Mouse (Mus musculus): ENCODE data around the gene Prr13. TPM values are rescaled to one million over a fixed set of nuclear protein-coding genes. Genes with fewer than 3 reads are reported as not detected.

The Prr13 gene
- total RNA-seq, 2 experiments from 2014 or later, result 45.0 to 49.1 TPM

DNA sequence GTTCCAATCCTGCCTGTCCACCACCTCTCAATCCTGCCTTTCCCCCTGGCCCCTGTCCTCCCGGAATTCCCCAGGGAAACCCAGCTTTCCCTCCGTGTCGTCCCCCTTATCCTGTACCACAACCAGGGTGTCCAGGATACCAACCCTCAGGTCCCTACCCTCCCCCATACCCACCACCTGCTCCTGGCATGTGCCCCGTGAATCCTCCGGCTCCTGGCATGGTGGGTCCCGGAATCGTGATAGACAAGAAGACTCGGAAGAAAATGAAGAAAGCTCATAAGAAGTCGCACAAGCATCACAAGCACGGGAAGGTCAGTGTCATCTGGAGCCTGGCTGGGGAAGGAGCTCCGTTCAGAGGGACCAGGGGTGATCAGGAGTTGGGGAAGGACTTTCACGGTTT is 1.6 kb downstream of the Prr13 start:
- DNase-seq (ENCODE audit: low spot score in 2 of 2), result no peak

DNA sequence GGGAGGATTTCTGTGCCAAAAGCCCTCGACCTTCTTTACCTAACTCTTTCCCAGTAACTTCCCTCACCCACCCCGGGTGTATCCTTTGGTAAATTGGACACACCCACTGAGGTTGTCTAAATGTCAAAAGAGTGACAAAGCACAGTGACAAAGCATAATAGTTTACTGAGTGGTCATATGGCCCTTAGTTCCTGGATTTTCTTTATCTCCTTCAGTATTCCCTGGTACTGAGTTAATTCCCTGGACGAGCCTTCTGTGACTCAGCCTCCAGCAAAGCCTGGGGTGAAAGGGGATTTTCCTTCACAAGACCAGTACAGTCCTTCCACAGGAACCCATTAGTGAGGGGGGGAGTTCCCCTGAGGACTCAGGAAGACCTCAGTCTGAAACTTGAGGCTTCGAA is 2.1 kb downstream of the Prr13 start:
- no peak for DNase-seq (ENCODE audit: low spot score in 2 of 2)

DNA sequence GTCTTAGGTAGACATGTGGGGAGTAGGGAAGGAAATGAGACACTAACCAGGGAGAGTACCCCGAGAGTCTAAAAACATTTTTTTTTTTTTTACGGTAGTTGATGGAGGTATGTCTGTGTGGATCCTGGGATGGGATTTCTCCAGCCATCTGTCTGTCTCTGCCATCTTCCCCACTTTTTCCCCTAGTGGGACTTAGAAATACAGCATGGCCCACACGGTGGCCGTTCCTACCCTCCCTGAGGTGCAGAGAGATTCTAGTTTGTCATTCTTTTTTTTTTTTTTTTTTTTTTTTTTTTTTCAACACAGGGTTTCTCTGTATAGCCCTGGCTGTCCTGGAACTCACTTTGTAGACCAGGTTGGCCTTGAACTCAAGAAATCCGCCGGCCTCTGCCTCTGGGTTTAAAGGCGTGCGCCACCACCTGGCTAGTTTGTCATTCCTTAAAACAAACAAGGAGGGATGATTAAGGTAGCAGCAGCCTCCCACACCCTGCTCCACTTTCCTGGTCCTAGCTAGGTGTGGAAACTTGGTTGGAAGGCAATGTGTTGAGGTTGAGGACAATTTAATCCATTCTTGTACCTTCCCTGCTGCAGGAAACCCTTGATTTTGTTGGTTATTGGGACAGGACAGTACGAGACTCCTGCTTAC is 2.7 kb downstream of the Prr13 start:
- no peak for DNase-seq (ENCODE audit: low spot score in 2 of 2)

DNA sequence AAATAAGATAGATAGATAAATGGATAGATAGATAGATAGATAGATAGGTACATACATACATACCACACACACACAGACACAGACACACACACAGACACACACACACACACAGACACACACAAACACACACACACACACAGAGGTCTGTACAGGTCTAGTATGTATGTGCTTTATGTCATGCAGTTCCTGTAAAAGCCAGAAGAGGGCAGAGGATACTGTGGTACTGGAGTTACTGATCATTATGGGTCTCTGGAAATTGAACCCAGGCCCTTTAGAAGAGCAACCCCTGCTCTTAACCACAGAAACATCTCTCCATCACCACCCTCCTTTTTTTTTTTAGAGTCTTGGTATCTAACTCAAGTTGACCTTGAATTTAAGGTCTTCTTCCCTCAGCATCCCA is 4.8 kb downstream of the Prr13 start:
- no peak for DNase-seq (ENCODE audit: low spot score in 2 of 2)

DNA sequence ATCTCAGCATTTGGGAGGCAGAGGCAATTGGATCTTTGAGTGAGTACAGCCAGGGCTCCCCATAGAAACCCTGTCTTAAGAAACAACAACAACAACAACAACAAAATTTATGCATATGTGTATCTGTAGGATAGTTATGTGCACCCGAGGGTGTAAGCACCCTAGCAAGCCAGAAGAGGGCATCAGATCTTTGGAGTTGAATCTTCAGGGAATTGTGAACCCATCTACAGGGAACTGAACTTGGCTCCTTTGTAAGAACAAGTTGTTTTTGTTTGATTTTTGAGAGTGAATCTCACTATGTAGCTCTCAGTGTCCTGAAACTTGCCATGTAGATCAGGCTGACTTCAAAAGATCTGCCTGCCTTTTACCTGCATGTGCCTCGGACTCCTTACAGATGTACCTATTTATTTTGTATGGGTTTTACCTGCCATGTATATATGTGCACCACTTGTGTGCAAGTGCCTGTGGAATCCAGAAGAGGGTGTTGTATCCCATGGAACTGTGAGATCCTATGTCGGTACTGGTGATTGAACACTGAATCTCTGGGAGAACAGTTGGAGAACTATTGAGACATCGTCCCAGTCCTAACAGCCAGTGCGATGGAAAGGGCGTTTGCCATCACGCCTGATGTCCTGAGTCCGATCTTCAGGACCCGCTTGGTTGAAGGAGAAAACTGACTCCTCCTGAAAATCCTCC is 10.0 kb downstream of the Prr13 start:
- no peak for DNase-seq (ENCODE audit: low spot score in 2 of 2)

DNA sequence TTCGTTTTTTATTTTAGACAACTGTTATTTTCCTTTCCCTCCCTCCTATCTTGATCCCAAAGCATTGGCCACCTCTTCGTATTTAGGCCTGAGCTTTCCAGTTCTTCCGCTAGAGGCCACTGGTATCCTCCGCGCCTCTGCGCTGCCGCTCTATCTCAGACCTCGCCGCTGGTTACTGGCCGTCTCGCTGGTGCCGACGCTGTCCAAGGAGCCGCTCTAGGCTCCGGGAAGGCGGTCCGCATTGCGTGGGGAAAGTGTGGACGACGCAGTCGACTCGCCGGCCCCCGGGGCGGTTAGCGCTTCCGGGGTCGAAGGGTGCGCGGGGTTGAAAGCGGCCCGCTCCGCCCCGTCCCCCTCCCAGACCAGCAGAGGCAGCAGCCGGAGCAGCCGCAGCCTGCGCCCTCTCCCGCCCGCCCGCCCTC is 11.4 kb downstream of the Prr13 start, which contains the start of gene Pcbp2:
Pcbp2 (plus strand) TSS at position 357 of the 422 bp plus-strand sequence.
- peak; percentile 97 to 98 for DNase-seq (ENCODE audit: low spot score in 2 of 2)

DNA sequence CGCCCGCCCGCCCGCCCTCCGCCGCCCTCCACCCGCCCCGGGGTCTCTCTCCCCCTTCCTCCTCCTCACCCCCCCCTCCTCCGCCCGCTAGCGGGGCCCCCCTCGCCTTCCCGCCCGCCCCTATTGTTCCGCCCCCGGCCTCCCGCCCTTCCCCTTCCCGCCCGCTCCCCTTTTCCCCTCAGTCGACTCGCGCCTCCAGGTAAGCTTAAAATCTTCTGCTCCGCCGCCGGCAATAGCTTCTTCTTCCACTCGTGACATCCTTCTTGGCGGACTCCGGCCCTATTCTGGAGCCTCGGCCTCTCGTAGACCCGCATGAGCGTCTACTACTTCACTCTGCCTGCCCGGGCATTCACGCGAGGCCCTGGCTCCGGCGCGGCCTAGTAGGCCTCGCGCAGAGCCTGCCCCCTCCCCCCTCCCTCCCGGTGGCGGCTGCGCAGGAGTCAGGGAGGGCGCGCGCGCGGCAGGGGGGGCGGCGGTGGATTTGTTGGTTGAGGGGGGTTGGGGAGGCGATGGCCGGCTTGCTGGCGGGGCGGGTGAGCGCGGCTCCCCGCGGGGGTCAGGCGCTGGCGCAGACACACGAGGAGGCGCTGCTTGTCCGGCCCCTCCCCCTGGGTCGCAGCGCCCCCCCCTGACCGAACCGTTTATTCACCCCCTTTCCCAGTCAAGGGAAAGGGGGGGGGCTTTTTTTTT is 11.9 kb downstream of the Prr13 start:
- DNase-seq (ENCODE audit: low spot score in 2 of 2), result peak; percentile 67 to 85

DNA sequence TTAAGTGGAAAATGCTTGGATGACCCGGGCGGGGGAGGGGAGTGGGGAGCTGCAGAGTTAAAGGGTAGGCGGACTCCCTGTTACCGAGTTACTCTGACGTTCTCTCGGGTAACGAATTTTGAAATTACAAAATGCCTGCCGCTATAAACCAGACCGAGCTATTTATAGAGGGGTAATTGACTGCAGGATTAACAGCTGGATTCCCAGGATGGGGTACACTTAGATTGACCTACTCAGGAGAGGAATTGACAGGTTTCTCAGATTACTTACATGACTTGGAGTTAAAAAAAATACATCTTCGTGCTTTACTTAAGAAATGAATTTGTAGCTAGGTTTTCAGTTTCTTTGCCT is 12.4 kb downstream of the Prr13 start:
- no peak for DNase-seq (ENCODE audit: low spot score in 2 of 2)

DNA sequence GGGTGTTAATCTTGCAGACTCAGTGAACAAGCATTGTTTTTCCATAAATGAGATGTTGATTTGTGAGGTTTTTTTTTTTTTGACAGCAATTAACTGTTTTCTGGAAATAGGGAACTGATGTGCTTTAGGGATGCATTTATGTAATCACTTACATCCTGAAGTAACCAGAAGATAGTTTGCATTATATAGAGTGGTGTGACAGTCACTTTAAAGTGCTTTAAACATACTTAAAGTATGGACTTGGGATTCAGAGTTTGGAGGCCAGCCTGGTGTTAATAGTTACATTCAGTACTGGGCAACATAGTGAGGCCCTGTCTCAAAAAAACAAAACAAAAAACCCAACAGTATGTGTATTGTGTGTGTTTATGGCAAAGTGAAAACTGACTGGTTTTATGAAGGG is 12.9 kb downstream of the Prr13 start:
- no peak for DNase-seq (ENCODE audit: low spot score in 2 of 2)

DNA sequence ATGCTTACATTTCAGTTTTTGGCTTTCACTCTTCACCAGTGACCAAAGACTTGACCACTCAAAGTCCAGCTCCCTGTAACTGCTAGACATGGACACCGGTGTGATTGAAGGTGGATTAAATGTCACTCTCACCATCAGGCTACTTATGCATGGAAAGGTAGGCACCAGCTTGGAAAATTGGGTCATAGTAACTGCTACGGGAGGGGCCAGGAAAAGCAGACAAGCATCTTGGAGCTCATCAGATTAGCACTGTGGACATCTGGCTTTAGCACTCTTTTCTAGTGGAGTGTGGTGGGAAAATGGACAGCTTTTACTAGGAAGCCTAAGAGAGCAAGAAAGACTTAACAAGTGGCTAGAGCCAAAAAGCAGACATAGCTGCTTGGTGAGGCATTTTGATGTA is 14.4 kb downstream of the Prr13 start:
- no peak for DNase-seq (ENCODE audit: low spot score in 2 of 2)

DNA sequence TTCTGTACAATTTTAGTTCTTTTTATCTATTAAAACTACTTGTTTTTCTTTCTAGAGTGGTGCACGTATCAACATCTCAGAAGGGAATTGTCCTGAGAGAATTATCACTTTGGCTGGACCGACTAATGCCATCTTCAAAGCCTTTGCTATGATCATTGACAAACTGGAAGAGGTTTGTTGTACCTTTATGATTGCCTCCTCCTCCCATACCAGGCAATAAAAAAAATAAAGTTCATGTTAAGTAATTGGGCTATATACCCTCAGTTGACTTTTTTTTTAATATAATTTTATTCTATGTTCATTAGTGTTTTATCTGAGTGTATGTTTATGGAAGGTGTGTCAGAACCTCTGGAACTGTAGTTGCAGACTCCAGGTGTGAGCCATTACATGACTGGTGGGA is 15.7 kb downstream of the Prr13 start:
- DNase-seq (ENCODE audit: low spot score in 2 of 2), result no peak

DNA sequence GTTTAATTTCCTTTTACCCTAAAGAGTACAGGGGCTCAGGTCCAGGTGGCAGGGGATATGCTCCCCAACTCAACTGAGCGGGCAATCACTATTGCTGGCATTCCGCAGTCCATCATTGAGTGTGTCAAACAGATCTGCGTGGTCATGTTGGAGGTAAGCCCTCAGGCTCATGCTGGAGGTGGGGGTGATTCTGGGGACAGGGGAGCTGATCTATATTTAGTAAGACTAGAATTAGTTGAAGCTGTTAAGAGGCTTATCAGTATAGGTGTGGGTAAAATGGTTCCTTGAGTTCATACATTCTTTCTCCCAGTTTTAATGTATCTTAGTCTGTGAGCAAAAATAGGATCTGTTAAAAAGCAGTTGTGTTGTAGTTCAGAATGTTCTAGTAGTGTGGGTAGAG is 24.3 kb downstream of the Prr13 start:
- DNase-seq (ENCODE audit: low spot score in 2 of 2), result no peak

DNA sequence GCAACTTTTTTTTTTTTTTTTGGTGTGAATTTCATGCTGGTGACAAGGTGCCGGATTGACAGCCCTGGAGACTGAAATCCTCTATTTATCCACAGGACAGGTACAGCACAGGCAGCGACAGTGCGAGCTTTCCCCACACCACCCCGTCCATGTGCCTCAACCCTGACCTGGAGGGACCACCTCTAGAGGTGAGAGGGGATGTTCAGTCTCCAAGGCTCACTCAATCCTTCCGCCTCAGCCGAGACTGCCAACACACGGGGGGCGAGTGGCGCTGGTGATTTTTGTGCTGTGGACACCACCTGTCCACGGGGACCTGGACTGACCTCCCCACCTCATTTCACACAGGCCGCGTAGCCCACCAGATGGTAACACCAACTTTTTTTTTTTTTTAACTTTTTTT is 27.0 kb downstream of the Prr13 start:
- no peak for DNase-seq (ENCODE audit: low spot score in 2 of 2)

DNA sequence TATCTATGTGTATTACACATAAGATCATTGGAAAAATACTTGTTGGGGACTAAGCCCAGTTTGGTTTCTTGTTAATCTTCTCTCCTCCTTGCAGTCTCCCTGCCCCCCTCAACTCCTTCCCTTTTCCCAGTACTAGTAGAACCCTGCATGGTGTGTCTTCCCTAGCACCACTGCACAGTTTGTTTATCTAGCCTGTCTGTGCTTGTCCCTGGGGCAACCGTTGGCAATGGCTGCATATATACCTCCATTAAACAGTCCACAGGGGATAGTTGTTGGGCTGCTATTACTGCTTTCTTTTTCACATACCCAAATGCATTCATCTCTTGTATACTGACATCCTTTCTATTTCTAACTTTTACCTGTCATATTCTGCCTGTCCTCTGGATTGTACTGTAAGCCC is 28.8 kb downstream of the Prr13 start:
- DNase-seq (ENCODE audit: low spot score in 2 of 2), result no peak

DNA sequence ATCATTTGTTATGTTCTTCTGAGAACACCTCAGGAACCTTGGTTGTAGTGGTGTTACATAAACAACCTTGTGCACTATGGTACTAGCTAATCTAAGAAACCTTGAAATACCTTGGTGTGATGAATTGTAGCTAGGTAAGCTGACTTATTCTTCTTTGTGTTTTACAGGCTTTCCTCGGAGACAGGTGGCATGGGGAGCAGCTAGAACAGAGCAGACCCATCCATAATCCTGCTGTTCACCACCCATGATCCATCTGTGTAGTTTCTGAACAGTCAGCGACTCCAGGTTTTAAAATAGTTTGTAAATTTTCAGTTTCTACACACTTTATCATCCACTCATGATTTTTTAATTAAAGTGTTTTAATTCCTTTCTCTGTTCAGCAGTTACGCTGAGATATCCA is 39.5 kb downstream of the Prr13 start:
- DNase-seq (ENCODE audit: low spot score in 2 of 2), result peak in 1 of 2 experiments; percentile 79

DNA sequence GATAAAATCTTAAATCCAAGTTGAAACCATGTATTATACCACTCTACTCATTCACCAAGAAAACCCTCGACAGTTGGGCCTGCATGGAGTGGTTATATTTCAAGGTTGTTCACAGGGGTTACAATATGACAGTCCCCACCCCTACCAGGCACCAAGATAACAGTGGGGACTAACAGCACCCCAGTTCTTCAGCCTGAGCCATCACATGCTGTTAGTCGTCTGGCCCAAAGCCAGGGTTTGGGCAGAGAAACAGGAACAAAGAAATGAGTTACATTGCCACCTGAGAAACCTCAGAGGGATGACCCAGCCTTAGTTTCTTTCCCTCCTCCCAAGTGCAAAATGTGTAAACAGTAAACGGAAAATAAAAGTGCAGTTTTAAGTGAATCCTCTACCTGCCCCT is 40.5 kb downstream of the Prr13 start:
- DNase-seq (ENCODE audit: low spot score in 2 of 2), result no peak

DNA sequence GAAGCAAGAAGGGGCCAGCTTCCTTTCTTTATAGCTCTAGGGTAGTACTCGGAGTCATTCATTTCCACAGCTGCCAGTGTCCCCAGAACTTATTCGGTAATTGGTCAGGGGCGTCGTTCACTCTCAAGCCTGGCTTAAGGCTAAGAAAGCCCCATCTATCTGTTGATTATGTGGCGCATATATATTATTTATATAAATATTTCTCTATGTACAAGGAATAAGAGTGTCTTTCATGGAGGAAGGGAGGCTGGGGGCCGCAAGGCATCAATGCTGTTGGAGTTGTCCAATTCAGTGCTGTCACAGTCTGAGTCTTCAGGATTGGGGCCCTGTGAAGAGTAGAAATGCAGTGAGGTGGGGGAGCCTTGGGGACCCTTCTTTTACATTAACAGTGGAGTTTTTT is 41.0 kb downstream of the Prr13 start:
- no peak for DNase-seq (ENCODE audit: low spot score in 2 of 2)

DNA sequence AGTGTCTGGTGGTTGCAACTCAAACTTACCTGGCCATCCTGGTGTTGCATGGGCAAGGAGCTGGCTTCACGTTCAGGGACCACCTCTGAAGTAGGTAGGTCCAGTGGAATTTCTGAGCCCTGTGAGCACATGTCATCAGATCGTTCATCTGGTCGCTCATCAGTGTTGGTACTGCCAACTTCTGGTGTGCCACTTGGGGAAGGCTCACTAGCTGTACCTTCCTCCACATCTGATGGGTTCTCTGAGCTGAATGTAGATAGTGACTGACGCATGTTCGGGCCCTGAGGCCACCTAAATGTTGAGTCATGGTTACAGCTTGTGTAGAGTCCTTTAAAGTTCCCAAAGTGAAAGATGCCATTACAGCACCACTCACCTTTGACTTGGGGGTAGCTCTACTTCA is 41.7 kb downstream of the Prr13 start:
- DNase-seq (ENCODE audit: low spot score in 2 of 2), result no peak

DNA sequence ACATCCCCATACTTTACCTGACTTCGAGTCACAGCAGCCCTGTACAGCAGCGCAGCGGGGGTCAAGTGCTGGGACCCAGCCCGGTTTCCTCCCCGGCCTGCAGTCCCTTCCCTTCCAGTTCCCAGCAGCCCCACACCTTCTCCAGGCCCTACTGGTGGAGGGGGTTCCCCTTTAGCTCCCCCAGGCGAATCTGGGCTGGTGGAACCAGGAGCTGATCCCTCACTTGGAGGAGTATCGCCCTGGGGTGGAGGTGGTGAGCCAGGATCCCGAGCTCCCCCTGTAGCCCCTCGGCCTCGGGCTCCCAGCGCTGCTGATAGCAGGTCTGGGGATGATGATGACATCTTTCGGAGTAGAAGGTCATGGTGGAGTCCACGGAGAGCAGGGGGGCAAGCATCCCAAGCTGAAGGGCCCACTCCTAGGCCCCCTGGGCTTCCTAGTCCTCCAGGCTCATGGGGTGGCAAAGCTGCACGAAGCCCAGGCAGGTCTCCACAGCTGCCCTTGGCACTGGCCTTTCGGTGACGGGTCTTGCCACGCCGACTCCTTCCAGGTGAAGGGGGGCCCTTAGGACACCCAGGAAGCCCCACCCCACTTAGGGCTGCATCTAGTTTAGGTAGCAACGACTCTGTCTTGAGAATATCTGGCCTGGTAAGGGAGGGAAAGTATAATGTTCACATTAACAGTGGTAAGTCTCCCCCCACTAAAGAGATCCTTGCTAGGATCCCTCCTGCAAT is 42.4 kb downstream of the Prr13 start:
- DNase-seq (ENCODE audit: low spot score in 2 of 2), result no peak

DNA sequence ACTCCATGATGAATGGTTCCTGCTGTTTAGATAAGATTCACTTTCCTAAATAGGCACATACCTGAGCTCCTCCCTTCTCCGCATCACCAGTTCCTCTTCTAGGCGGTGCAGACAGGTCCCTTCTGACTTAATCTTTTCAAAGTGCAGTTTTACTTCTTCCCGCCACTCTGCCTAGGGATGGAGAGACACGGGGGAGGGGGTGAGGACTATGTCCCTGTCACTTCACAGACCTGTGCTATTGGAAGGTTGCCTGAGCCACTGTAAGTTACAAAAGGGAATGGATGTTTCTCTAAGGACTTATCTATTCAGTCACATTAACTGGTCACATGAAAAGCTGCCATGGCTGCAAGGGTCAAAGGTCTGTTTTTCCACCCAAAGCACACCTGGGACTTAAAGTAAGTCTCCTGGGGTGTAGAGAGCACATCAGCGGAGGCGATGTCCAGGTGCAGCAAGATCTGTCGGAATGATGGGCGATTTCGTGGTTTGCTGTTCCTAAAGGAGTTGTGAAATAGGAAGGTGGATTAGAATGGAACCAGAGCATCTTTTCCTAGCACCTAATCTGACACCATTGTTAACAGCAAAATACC is 43.5 kb downstream of the Prr13 start:
- DNase-seq (ENCODE audit: low spot score in 2 of 2), result no peak

DNA sequence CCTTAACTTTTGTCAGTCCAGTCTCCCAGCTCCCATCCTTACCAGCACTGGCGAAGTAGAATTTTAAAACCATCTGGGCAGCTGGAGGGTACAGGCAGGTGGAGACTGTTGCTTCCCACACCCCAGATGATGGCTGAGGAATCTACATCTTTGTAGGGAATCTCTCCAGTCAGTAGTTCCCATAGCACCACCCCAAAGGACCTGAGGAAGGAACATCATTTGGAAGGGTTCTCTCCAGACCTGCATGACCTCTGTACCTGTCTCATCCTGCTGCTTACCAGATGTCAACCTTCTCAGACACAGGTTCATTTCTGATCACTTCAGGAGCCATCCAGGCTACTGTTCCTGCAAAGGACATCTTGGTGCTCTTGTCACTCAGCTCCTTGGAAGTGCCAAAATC is 44.6 kb downstream of the Prr13 start, which contains the start of gene Gm10337:
Gm10337 (plus strand) TSS at position 276 of the 400 bp plus-strand sequence.
- no peak for DNase-seq (ENCODE audit: low spot score in 2 of 2)
